Mouse (Mus musculus) heart, adult 9 months (tissue): ENCODE measurements around the gene Ttll1.
"Not testable (repeated sequence)": the region's sequence is repeated elsewhere in the genome, so short reads cannot be mapped to it uniquely, and the experiment has no call there.

Experiments used
- DNase-seq, 2 experiments: peaks; one replicate each; pipeline ENCODE4 v3.0.0; 2022; ENCODE audit warnings: low spot score in 2 of 2

The Ttll1 gene

GRCm38 (mm10) chr15:83482645-83483224, 28.0 kb downstream of the Ttll1 start:
- no peak for DNase-seq

- DNase-seq, result no peak
Observed at GRCm38 (mm10) chr15:83481236-83481780, 29.4 kb downstream of the Ttll1 start.

GRCm38 (mm10) chr15:83479818-83480217, 30.9 kb downstream of the Ttll1 start:
- no peak for DNase-seq

GRCm38 (mm10) chr15:83478096-83478495, 32.6 kb downstream of the Ttll1 start:
- DNase-seq, result no peak

- peak in 1 of 2 experiments; percentile 68 for DNase-seq
Observed at GRCm38 (mm10) chr15:83476593-83477273, 34.0 kb downstream of the Ttll1 start.

- DNase-seq, result no peak
Observed at GRCm38 (mm10) chr15:83474466-83474836, 36.2 kb downstream of the Ttll1 start.

GRCm38 (mm10) chr15:83473832-83474465, 36.7 kb downstream of the Ttll1 start:
- peak; percentile 73 to 78 for DNase-seq

- DNase-seq, result no peak
Observed at GRCm38 (mm10) chr15:83473251-83473650, 37.4 kb downstream of the Ttll1 start.

GRCm38 (mm10) chr15:83471476-83471875, 39.2 kb downstream of the Ttll1 start:
- DNase-seq, result peak; percentile 80 to 83

- DNase-seq, result no peak
Observed at GRCm38 (mm10) chr15:83470443-83470842, 40.2 kb downstream of the Ttll1 start.

- DNase-seq, result no peak
Observed at GRCm38 (mm10) chr15:83469279-83469821, 41.3 kb downstream of the Ttll1 start.

GRCm38 (mm10) chr15:83467232-83467966, 43.3 kb downstream of the Ttll1 start:
- DNase-seq, result no peak

- peak in 1 of 2 experiments; percentile 28 for DNase-seq
Observed at GRCm38 (mm10) chr15:83466331-83466730, 44.4 kb downstream of the Ttll1 start.

GRCm38 (mm10) chr15:83464905-83465650, 45.6 kb downstream of the Ttll1 start:
- no peak for DNase-seq

GRCm38 (mm10) chr15:83464083-83464904, 46.4 kb downstream of the Ttll1 start, which contains the start of gene Pacsin2:
Pacsin2 (minus strand) TSS chr15:83464606.
- DNase-seq, result peak; percentile 99

- DNase-seq, result no peak
Observed at GRCm38 (mm10) chr15:83463369-83464082, 47.2 kb downstream of the Ttll1 start.

- DNase-seq, result not testable (repeated sequence)
Observed at GRCm38 (mm10) chr15:83462349-83462748, 48.3 kb downstream of the Ttll1 start.

GRCm38 (mm10) chr15:83460891-83461290, 49.8 kb downstream of the Ttll1 start:
- no peak for DNase-seq

GRCm38 (mm10) chr15:83457541-83457940, 53.2 kb downstream of the Ttll1 start:
- no peak for DNase-seq
